Mouse (Mus musculus) stomach, postnatal 0 days (tissue): ENCODE measurements at regions not wholly inside any gene's neighbourhood (a gene's known extent, or its start where the extent isn't known, plus 50 kb on each side); places are given as distances from the start of the nearest gene placed in this dataset.

ENCODE experiments used
- ATAC-seq: fragments of 200-750 bp; cut with Nextera tagmentation; 2 replicates; pipeline ENCODE4 v1.8.0; 2017; ENCODE audit not compliant: low FRiP score, low TSS enrichment
- DNase-seq: peaks from one replicate; pipeline ENCODE4 v3.0.0-alpha.2; 2016; ENCODE audit warnings: low spot score
- H3K27ac ChIP-seq: fragments of 300-500 bp; sonication (generic); replicated peaks from 2 replicates; pipeline ENCODE4 v1.5.1; 2014; ENCODE audit warnings: mild to moderate bottlenecking, control low read depth
- H3K27me3 ChIP-seq: fragments of 300-500 bp; sonication (generic); 2 replicates; pipeline ENCODE4 v1.6.1; 2014; ENCODE audit warnings: low read length; ENCODE audit not compliant: control insufficient read depth, insufficient read depth
- H3K36me3 ChIP-seq: fragments of 300-500 bp; sonication (generic); 2 replicates; pipeline ENCODE4 v1.6.1; 2014; ENCODE audit warnings: low read length, mixed read lengths; ENCODE audit not compliant: control insufficient read depth, insufficient read depth
- H3K4me1 ChIP-seq: fragments of 300-500 bp; sonication (generic); replicated peaks from 2 replicates; pipeline ENCODE4 v1.6.1; 2014; ENCODE audit warnings: antibody characterized with exemption; ENCODE audit not compliant: control insufficient read depth, insufficient read depth
- H3K4me2 ChIP-seq: fragments of 300-500 bp; sonication (generic); replicated peaks from 2 replicates; pipeline ENCODE4 v1.6.1; 2014; ENCODE audit warnings: low read depth, mild to moderate bottlenecking, control low read depth, moderate library complexity
- H3K4me3 ChIP-seq: fragments of 300-500 bp; sonication (generic); 2 replicates; pipeline ENCODE4 v1.5.1; 2014; ENCODE audit warnings: low read depth, low read length, control low read depth
- H3K9ac ChIP-seq: fragments of 300-500 bp; sonication (generic); 2 replicates; pipeline ENCODE4 v1.6.1; 2014; ENCODE audit warnings: mild to moderate bottlenecking, low read length, control low read depth, mixed read lengths
- H3K9me3 ChIP-seq: fragments of 300-500 bp; sonication (generic); 2 replicates; pipeline ENCODE4 v1.6.1; 2016; ENCODE audit warnings: low read length; ENCODE audit not compliant: control insufficient read depth
- CTCF ChIP-seq: IDR thresholded peaks from 2 replicates; pipeline ENCODE4 v1.5.1; 2016; ENCODE audit warnings: antibody characterized with exemption, low read depth, mild to moderate bottlenecking, moderate library complexity
- EP300 ChIP-seq: optimal IDR thresholded peaks from 2 replicates; pipeline ENCODE3; 2016; ENCODE audit warnings: antibody characterized with exemption
- WGBS: fragments of 180-500 bp; shearing (Covaris S2); extraction: QIAGEN DNeasy Blood & Tissue Kit; methylation state at CpG from one replicate; pipeline ENCODE4 v1.1.7; 2014; 5-methylcytosine and 5-hydroxymethylcytosine counted together

DNA sequence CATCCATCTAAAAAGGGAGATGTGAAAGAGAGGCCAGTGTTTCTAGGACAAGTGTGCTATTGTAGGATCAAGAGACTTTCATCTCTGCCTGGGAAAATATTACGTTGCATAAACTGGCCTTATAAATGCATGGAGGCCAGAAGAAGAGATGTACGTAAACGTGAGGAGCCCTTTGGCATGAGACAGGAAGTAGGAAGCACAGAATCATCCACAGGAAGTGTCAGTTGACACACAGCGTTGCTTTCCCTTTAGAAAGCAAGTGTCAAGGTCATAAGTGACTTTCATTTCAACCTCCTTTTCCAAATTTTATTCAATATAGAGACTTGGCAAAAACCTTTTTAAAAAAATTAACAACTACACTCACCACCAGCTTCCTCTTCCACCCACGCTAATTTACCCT lies 175.2 kb downstream of the Klf7 start:
- Histone ChIP-seq H3K9me3 (no peaks in the 10 kb centered on the region), H3K4me2 (no peak overlapping the region), H3K9ac (no peak overlapping the region), H3K4me3 (no peak overlapping the region), H3K36me3 (no peaks in the 10 kb centered on the region), H3K27ac (no peak overlapping the region), H3K4me1 (no peaks in the 10 kb centered on the region), H3K27me3 (no peaks in the 10 kb centered on the region)
- DNase-seq, result no peak
- WGBS, result 69% methylated on average over 5 of the region's 5 CpGs
- TF ChIP-seq EP300 (no peak), CTCF (no peak)
- no peak for ATAC-seq

DNA sequence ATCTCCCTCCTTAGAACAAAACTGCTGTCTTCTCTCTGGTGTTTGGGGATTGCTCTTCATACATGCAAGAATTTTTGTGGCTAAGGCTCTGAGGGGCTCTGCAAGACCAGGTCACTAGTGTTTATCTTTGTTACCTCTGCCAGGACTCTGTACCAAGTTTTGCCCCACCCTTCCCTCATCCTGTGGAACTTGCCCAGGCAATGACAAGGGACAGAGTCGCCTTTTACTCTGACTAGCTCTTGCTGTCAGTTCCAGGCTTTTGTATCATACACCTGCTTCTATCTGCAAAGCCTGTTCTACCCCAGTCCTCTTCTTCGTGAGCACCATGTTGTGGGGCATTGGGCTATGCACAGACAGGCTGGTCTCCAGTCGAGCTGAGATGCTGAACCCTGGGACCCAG lies 175.7 kb upstream of the 4933402D24Rik start:
- TF ChIP-seq CTCF (no peak), EP300 (no peak)
- ATAC-seq (no peak), DNase-seq (no peak)
- Histone ChIP-seq H3K4me2 (no peak overlapping the region), H3K4me1 (no peaks in the 10 kb centered on the region), H3K27ac (no peak overlapping the region), H3K27me3 (no peaks in the 10 kb centered on the region), H3K36me3 (no peaks in the 10 kb centered on the region), H3K4me3 (no peak overlapping the region), H3K9ac (no peak overlapping the region), H3K9me3 (no peaks in the 10 kb centered on the region)
- WGBS, result 41% methylated on average over 3 of the region's 3 CpGs

DNA sequence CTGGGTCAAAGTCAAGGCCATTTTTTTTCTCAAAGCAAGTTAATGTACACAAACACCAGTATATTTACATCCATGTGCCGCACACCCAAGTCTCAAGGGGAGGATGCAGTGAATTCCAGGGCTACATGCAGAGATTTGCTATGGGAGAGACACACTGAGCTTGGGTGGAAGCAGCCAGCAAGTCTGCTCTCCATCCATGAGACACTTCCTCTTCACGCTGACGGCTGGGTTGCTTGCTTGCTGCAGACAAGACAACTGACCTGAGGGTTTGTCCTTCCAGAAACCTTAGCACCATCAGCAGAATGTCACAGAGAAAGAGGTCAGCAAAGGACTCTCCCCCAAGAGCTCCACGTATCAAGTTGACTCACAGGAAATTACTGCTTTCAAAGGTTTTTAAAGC lies 169.3 kb upstream of the 4933402D24Rik start:
- Histone ChIP-seq H3K36me3 (no peaks in the 10 kb centered on the region), H3K9me3 (no peaks in the 10 kb centered on the region), H3K4me1 (no peaks in the 10 kb centered on the region), H3K9ac (no peak overlapping the region), H3K27ac (no peak overlapping the region), H3K4me2 (no peak overlapping the region), H3K4me3 (no peak overlapping the region), H3K27me3 (no peaks in the 10 kb centered on the region)
- DNase-seq, result no peak
- no peak for TF ChIP-seq CTCF
- TF ChIP-seq EP300, result no peak
- no peak for ATAC-seq
- 41% methylated on average over 4 of the region's 4 CpGs for WGBS

DNA sequence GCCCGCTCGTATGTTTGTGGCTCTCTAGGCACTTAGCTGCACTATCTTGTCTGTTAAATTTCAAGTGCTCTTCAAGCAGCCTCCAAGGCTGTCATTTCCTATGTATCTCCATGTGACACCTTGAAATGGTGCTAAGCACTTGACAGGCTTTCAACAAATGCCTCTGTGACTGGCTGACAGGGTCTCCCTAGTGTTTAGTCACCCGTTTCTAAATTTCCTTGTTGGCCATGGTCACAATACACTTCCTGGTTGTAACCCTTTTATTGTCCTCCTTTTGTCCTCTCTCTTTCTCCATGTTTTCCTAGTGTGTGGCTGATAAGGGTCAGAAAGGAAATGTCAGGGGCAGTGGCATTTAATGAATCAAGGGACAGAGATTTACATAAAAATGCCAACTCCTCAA lies 168.4 kb upstream of the 4933402D24Rik start:
- ATAC-seq, result no peak
- no peaks in the 10 kb centered on the region for H3K9me3 ChIP-seq
- TF ChIP-seq CTCF, result no peak
- no peak for TF ChIP-seq EP300
- no peak overlapping the region for H3K4me2 ChIP-seq
- H3K36me3 ChIP-seq, result no peaks in the 10 kb centered on the region
- H3K27me3 ChIP-seq, result no peaks in the 10 kb centered on the region
- H3K27ac ChIP-seq, result no peak overlapping the region
- 72% methylated on average over 3 of the region's 3 CpGs for WGBS
- no peaks in the 10 kb centered on the region for H3K4me1 ChIP-seq
- DNase-seq, result no peak
- H3K9ac ChIP-seq, result no peak overlapping the region
- no peak overlapping the region for H3K4me3 ChIP-seq

DNA sequence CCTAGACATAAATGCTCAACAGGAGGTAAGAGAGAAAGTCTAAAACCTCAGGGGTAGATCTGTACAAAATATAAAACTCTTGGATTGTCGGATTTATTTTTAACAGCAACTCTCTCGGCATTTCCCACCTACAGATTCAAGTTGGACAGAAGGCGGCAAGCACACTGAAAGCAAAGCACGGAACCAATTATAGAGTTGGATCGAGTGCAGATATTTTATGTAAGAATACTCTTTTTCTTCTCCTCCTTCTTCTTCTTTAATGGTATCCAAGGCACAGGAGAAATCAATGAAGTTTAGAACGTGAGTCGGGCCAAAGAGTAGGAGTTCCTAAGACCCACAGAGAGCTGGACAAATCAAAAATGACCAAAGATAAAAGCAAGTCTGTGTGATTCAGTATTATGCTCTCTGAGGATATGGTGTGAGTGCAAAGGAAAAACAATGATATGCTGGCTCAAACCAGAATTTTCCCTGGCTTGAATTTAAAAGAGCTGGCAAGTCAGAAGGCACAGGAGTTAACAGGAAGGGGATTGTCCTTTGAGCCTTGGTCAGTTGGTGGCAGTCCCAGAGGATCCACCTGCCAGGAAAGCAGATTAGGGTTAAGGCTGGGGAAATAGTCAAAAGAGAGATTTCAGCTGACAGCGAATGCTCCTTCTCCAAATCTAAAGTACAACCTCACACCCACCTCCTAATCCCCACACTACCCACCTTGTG lies 165.7 kb upstream of the 4933402D24Rik start:
- H3K27me3 ChIP-seq, result no peaks in the 10 kb centered on the region
- no peak overlapping the region for H3K9ac ChIP-seq
- H3K4me1 ChIP-seq, result no peaks in the 10 kb centered on the region
- no peak for TF ChIP-seq CTCF
- H3K36me3 ChIP-seq, result no peaks in the 10 kb centered on the region
- DNase-seq (no peak), ATAC-seq (no peak)
- no peaks in the 10 kb centered on the region for H3K9me3 ChIP-seq
- no peak overlapping the region for H3K27ac ChIP-seq
- no peak overlapping the region for H3K4me2 ChIP-seq
- 90% methylated on average over 8 of the region's 8 CpGs for WGBS
- H3K4me3 ChIP-seq, result no peak overlapping the region

DNA sequence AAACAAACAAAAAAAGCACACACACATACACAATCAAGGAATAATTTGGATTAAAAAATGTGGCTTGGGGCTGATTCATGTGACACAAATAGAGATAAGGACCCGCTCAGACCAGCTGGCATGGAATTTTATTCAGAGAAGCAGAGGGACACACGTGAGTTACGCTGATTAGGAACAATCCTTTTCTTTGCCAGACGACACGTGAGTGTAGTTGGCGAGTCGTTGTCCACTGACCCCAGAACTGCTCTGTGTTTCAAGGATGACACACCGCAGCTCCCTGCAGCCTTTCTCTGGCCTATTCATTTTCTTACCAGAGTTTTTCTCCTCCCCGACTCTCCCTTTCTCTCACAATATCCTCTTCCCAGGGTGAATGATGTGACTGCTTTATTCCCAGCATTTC lies 163.4 kb upstream of the 4933402D24Rik start:
- DNase-seq, result no peak
- ATAC-seq, result no peak
- Histone ChIP-seq H3K27me3 (no peaks in the 10 kb centered on the region), H3K9me3 (no peaks in the 10 kb centered on the region), H3K4me2 (no peak overlapping the region), H3K9ac (no peak overlapping the region), H3K4me1 (no peaks in the 10 kb centered on the region), H3K36me3 (no peaks in the 10 kb centered on the region), H3K4me3 (no peak overlapping the region), H3K27ac (no peak overlapping the region)
- no peak for TF ChIP-seq EP300
- TF ChIP-seq CTCF, result no peak
- 57% methylated on average over 9 of the region's 9 CpGs for WGBS
